Mouse (Mus musculus): ENCODE data around the gene Mrps15. TPM values are rescaled to one million over a fixed set of nuclear protein-coding genes. Genes with fewer than 3 reads are reported as not detected.

The Mrps15 gene
- polyA plus RNA-seq, 1 experiment from 2014 or later: 131 TPM

DNA sequence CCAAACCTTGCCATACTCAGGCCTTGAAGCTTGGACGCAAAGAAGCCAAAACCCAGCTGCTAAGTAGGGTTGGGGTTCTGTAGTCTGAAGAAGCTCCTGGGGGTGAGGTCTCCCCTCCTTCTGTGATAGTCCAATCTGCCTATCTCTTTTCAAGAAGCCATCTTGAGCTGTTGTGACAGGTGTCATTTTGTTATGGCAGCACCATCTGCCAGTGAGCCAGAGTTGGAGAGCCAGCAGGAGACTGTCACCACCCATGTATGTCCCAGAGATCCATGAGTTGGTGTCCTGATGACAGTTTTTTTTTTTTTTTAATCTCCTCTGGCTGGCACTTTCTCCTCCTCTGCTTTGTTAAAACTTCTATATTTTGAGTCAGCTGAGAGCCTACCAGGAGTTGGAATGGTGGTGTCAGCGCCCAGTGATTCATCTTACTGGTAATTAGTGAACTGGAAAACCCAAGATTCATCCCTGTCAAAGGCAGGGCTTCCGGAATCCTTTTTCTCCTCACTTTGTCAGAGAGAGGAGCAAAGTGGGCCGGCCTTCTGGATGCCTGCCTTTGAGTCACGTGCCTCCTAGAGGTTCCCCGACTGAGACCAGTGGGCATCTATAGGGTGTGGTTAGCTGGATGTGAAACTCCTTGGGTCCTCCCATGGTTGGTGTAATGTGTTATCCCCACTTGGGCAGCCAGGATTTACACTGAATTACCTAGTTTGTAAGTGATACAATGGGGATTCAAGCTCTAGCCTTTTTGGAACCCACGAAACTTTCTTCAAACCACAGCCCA, 55.5 kb downstream of the Mrps15 start:
- 37% methylated on average over 7 of the region's 7 CpGs for WGBS
- Histone ChIP-seq H3K9me3 (no peaks in the 10 kb centered on the region), H3K4me2 (replicated peaks) (peak overlapping the region; percentile 96), H3K9ac (no peak overlapping the region), H3K27me3 (replicated peaks) (no peaks in the 10 kb centered on the region), H3K4me3 (no peak overlapping the region), H3K4me1 (peaks cover 36% of the 10 kb centered on the region), H3K36me3 (peaks cover 8% of the 10 kb centered on the region; the same call in 1 of the 2 replicates), H3K27ac (no peak overlapping the region)
- ATAC-seq (ENCODE audit: low FRiP score, low read depth): no peak

DNA sequence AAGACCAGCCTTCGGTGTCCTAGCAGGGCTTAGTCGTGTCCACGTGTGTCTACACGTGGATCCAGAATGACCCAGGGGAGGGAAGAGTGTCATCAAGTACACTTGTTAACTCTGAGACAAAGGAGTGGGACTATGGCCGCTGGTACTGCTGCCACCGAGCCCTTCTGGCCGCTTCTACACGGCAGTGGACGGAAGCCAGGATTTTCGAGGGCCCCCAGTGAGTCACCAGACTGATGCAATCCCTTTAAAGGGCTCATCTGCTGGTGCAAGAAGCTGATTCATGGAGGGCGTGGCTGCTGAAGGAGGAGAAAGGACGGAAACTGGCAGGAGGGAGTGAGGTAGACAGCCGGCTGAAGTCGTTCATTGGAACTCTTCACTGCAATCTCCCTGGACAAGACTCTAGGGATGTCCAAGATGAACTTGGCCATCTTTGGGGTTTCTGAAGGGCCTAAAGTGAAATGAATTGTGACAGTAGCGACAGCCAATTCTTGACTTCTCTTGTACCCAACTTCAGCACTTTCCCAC, 56.4 kb downstream of the Mrps15 start:
- Histone ChIP-seq H3K4me1 (peaks cover 38% of the 10 kb centered on the region), H3K9ac (peak overlapping the region; percentile 56), H3K27ac (peak overlapping the region; percentile 62), H3K4me2 (replicated peaks) (peak overlapping the region; percentile 96), H3K36me3 (peaks cover 8% of the 10 kb centered on the region; the same call in 1 of the 2 replicates), H3K9me3 (no peaks in the 10 kb centered on the region), H3K27me3 (replicated peaks) (no peaks in the 10 kb centered on the region), H3K4me3 (peak overlapping the region; percentile 95)
- WGBS: 2% methylated on average over 15 of the region's 15 CpGs
- peak; percentile 60 for ATAC-seq (ENCODE audit: low FRiP score, low read depth)

DNA sequence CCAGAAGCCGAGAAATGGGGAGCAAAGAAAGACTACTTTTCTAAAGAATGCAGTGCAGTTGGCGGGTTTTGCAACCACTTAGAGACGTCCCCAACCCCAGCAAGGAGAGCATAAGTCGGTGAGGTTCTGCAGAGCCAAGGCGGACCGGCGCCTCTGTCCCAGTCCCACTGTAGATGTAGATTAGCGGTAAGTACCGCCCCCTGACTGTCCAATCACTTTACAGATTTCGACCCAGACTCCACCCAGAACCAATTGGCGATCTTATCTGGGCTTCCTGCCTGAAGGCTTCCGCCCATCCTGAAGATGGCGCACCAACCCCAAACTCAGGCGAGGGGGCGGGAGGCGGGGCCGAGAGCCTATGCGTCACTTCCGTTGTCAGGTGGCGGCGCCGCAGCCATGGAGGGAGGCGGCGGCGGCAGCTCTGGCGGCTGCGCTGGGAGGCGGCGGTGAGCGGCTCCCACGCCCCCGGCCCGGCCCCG, 56.9 kb downstream of the Mrps15 start, which contains the start of gene Stk40:
Gene Stk40, plus strand, starts transcription at position 368 of the 479 bp plus-strand sequence.
- H3K9ac ChIP-seq: peak within 1 kb of the TSS; percentile 90
- WGBS: under 1% methylated on average over 28 of the region's 34 CpGs

DNA sequence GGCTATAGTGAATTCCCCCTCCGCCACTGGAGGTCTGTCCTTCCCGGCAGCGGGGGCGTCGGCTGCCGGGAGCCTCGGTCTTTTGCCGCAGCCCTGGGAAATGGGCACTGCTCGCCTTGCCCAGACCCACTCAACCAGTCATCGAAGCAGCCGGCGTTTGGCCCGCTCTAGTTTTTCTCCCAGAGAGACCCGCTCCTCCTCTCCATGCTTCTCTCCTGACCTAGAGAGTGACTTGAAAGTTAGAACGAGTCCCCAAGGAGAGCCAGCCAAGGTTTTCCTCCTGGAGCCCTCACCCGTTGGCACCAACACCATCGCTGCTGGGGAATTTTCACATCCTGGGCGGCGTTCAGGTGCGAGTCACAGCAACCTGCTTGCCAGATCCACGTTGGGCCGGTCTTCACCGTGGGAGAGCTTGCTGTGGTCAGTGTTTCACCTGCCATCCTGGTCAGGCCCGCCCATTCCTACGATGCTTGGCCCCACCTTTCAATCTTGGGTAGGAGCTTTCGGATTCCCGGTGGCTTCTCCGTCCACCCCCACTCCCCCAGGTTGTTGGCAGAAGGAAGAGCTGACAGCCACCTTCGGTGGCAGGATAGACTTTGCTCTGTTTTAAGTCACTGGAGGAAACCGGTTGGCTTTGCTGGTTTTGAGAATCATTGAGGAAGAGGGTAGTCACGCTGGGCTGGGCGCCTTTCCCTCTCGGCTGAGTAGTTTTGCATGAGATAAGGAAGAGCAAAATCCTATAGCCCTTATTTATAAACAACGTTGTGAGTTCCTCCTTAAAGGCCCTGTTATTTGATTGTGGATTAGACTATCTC, 57.7 kb downstream of the Mrps15 start:
- peak; percentile 34 for ATAC-seq (ENCODE audit: low FRiP score, low read depth)
- H3K9me3 ChIP-seq: no peaks in the 10 kb centered on the region
- 2% methylated on average over 34 of the region's 34 CpGs for WGBS
- H3K4me1 ChIP-seq: peaks cover 46% of the 10 kb centered on the region
- peak overlapping the region; percentile 95 for H3K4me3 ChIP-seq
- H3K9ac ChIP-seq: peak overlapping the region; percentile 90
- no peak overlapping the region for H3K27ac ChIP-seq
- peak overlapping the region; percentile 96 for H3K4me2 ChIP-seq (replicated peaks)
- H3K36me3 ChIP-seq: no peaks in the 10 kb centered on the region; the same call in 1 of the 2 replicates
- H3K27me3 ChIP-seq (replicated peaks): no peaks in the 10 kb centered on the region

More for the DNA sequence above, 56.9 kb downstream of the Mrps15 start, which contains the start of gene Stk40:
- H3K36me3 ChIP-seq: peaks cover 2% of the 10 kb centered on the region; the same call in 1 of the 2 replicates
- peak within 1 kb of the TSS; percentile 95 for H3K4me3 ChIP-seq
- no peaks in the 10 kb centered on the region for H3K9me3 ChIP-seq
- no peaks in the 10 kb centered on the region for H3K27me3 ChIP-seq (replicated peaks)
- H3K4me1 ChIP-seq: peaks cover 40% of the 10 kb centered on the region
- peak within 1 kb of the TSS; percentile 96 for H3K4me2 ChIP-seq (replicated peaks)
- H3K27ac ChIP-seq: peak within 1 kb of the TSS; percentile 62
- ATAC-seq (ENCODE audit: low FRiP score, low read depth): peak; percentile 97

Other genes starting within 250 kb of the Mrps15 start
- 0.60 and 0.61 TPM in 2 replicates for gene Csf3r, start 22.4 kb upstream of the Mrps15 start, polyA plus RNA-seq (2016; fragmentation: Nextera tagmentation; extraction: Ambion mirVana)
- 23.7 and 24.1 TPM in 2 replicates for gene Oscp1, start 11.6 kb downstream of the Mrps15 start, polyA plus RNA-seq (2016; fragmentation: Nextera tagmentation; extraction: Ambion mirVana)
- 38.8 and 38.9 TPM in 2 replicates for gene Lsm10, start 49.7 kb downstream of the Mrps15 start, polyA plus RNA-seq (2016; fragmentation: Nextera tagmentation; extraction: Ambion mirVana)
- gene Stk40, start 57.0 kb downstream of the Mrps15 start, polyA plus RNA-seq (2016; fragmentation: Nextera tagmentation; extraction: Ambion mirVana): 46.2 and 49.4 TPM in 2 replicates
- gene Eva1b, start 100.8 kb downstream of the Mrps15 start, polyA plus RNA-seq (2016; fragmentation: Nextera tagmentation; extraction: Ambion mirVana): 28.7 and 33.5 TPM in 2 replicates
- gene Sh3d21, start 116.6 kb downstream of the Mrps15 start, polyA plus RNA-seq (2016; fragmentation: Nextera tagmentation; extraction: Ambion mirVana): 2.0 and 2.1 TPM in 2 replicates
- 236 and 241 TPM in 2 replicates for gene Thrap3, start 155.8 kb downstream of the Mrps15 start, polyA plus RNA-seq (2016; fragmentation: Nextera tagmentation; extraction: Ambion mirVana)
- gene Map7d1, start 209.4 kb downstream of the Mrps15 start, polyA plus RNA-seq (2016; fragmentation: Nextera tagmentation; extraction: Ambion mirVana): 140 and 149 TPM in 2 replicates
- gene Trappc3, start 215.4 kb downstream of the Mrps15 start, polyA plus RNA-seq (2016; fragmentation: Nextera tagmentation; extraction: Ambion mirVana): 119 and 127 TPM in 2 replicates
- 12.1 and 13.8 TPM in 2 replicates for gene Col8a2, start 239.9 kb downstream of the Mrps15 start, polyA plus RNA-seq (2016; fragmentation: Nextera tagmentation; extraction: Ambion mirVana)

All from neural tube, embryonic 12.5 days (tissue).